Mouse (Mus musculus) MEL (cell line): ENCODE results near the gene Rprd1b. TPM values are rescaled to one million over a fixed set of nuclear protein-coding genes. Genes with fewer than 3 reads are reported as not detected.

Source experiments
- DNase-seq: peaks from one replicate; pipeline ENCODE4 v3.0.0; 2011; ENCODE audit warnings: low read depth, low spot score
- H3K27ac ChIP-seq: 2 replicates; pipeline ENCODE4 v1.5.1; 2012; ENCODE audit warnings: low read depth, mild to moderate bottlenecking, control low read depth, low read length, moderate library complexity; ENCODE audit not compliant: control insufficient read depth
- H3K27me3 ChIP-seq, 2 experiments: fragments of 150-350 bp in 1 of 2; sonication (generic) in 1 of 2; 2 replicates each; pipeline ENCODE4 v1.6.1; 2012; ENCODE audit warnings: low read length in 2 of 2, mild to moderate bottlenecking in 2 of 2, improper control_type of control experiment in 1 of 2, moderate library complexity in 1 of 2; ENCODE audit not compliant: insufficient read depth in 2 of 2, control insufficient read depth in 1 of 2
- H3K36me3 ChIP-seq, 2 experiments: 2 replicates each; pipeline ENCODE4 v1.6.1; 2012 to 2014; ENCODE audit warnings: low read length in 2 of 2, improper control_type of control experiment in 1 of 2, inconsistent platforms in 1 of 2, mild to moderate bottlenecking in 1 of 2; ENCODE audit not compliant: insufficient read depth in 2 of 2, control insufficient read depth in 1 of 2
- H3K4me1 ChIP-seq, 2 experiments: fragments of 150-350 bp in 1 of 2; sonication (generic) in 1 of 2; 2 replicates each; pipeline ENCODE4 v1.6.1; 2012; ENCODE audit warnings: low read length in 2 of 2, improper control_type of control experiment in 1 of 2, mild to moderate bottlenecking in 1 of 2; ENCODE audit not compliant: insufficient read depth in 2 of 2, control insufficient read depth in 1 of 2
- H3K4me3 ChIP-seq, 2 experiments: fragments of 150-350 bp in 1 of 2; sonication (generic) in 1 of 2; 2 replicates each; pipeline ENCODE4 v1.5.1; 2012; ENCODE audit warnings: low read depth in 2 of 2, low read length in 2 of 2, mild to moderate bottlenecking in 2 of 2, moderate library complexity in 2 of 2, control low read depth in 1 of 2, improper control_type of control experiment in 1 of 2; ENCODE audit not compliant: control insufficient read depth in 1 of 2, insufficient read depth in 1 of 2
- H3K79me2 ChIP-seq: 2 replicates; pipeline ENCODE4 v1.6.1; 2012; ENCODE audit warnings: mild to moderate bottlenecking, low read length, moderate library complexity; ENCODE audit not compliant: control insufficient read depth, poor library complexity, insufficient read depth
- H3K9ac ChIP-seq: 2 replicates; pipeline ENCODE4 v1.6.1; 2012; ENCODE audit warnings: low read depth, mild to moderate bottlenecking, control low read depth, low read length, moderate library complexity; ENCODE audit not compliant: control insufficient read depth, poor library complexity, severe bottlenecking
- H3K9me3 ChIP-seq: fragments of 150-350 bp; sonication (generic); replicated peaks from 2 replicates; pipeline ENCODE4 v1.6.1; 2012; ENCODE audit warnings: mild to moderate bottlenecking, low read length, improper control_type of control experiment, moderate library complexity; ENCODE audit not compliant: insufficient read depth
- ELF1 ChIP-seq: IDR thresholded peaks from 2 replicates; pipeline ENCODE4 v1.6.1; 2014; ENCODE audit warnings: low read depth, mild to moderate bottlenecking, inconsistent platforms, low read length, improper control_type of control experiment, moderate library complexity
- GATA1 ChIP-seq: IDR thresholded peaks from 2 replicates; pipeline ENCODE4 v1.6.1; 2011; ENCODE audit warnings: low read depth, low read length, improper control_type of control experiment
- JUND ChIP-seq: IDR thresholded peaks from 2 replicates; pipeline ENCODE4 v1.6.1; 2011; ENCODE audit warnings: low read depth, mild to moderate bottlenecking, improper control_type of control experiment, low read length
- KAT2A ChIP-seq: conservative IDR thresholded peaks from 2 replicates; pipeline ENCODE4 v1.6.1; 2012; ENCODE audit warnings: low read depth, low read length, improper control_type of control experiment, inconsistent platforms
- MAFK ChIP-seq: IDR thresholded peaks from 2 replicates; pipeline ENCODE4 v1.6.1; 2011; ENCODE audit warnings: low read depth, mild to moderate bottlenecking, low read length, improper control_type of control experiment, borderline replicate concordance
- MAX ChIP-seq: IDR thresholded peaks from 2 replicates; pipeline ENCODE4 v1.6.1; 2011; ENCODE audit warnings: low read length, improper control_type of control experiment
- MAZ ChIP-seq: IDR thresholded peaks from 2 replicates; pipeline ENCODE4 v1.6.1; 2012; ENCODE audit warnings: low read depth, mild to moderate bottlenecking, inconsistent platforms, low read length, improper control_type of control experiment
- MYC ChIP-seq: IDR thresholded peaks from 2 replicates; pipeline ENCODE4 v1.6.1; 2011; ENCODE audit warnings: low read depth, mild to moderate bottlenecking, low read length, improper control_type of control experiment, moderate library complexity
- NELFE ChIP-seq: IDR thresholded peaks from 2 replicates; pipeline ENCODE4 v1.6.1; 2011; ENCODE audit warnings: low read depth, low read length, improper control_type of control experiment
- NRF1 ChIP-seq: IDR thresholded peaks from 2 replicates; pipeline ENCODE4 v1.6.1; 2014; ENCODE audit warnings: low read depth, mild to moderate bottlenecking, inconsistent platforms, low read length, improper control_type of control experiment, moderate library complexity; ENCODE audit not compliant: poor library complexity, insufficient read depth, severe bottlenecking
- POLR2A ChIP-seq, 2 experiments: IDR thresholded peaks; 2 replicates each; pipeline ENCODE4 v1.6.1; 2011 to 2012; ENCODE audit warnings: low read length in 2 of 2, mild to moderate bottlenecking in 2 of 2, control low read depth in 1 of 2, improper control_type of control experiment in 1 of 2, low read depth in 1 of 2, moderate library complexity in 1 of 2; ENCODE audit not compliant: control insufficient read depth in 1 of 2, insufficient read depth in 1 of 2, poor library complexity in 1 of 2
- POLR2AphosphoS5 ChIP-seq: IDR thresholded peaks from 2 replicates; pipeline ENCODE4 v1.6.1; 2012; ENCODE audit warnings: low read depth, borderline replicate concordance, mild to moderate bottlenecking, inconsistent platforms, low read length, moderate library complexity, mixed read lengths
- RCOR1 ChIP-seq: IDR thresholded peaks from 2 replicates; pipeline ENCODE4 v1.6.1; 2012; ENCODE audit warnings: low read depth, mild to moderate bottlenecking, inconsistent platforms, low read length, improper control_type of control experiment
- SIN3A ChIP-seq: IDR thresholded peaks from 2 replicates; pipeline ENCODE4 v1.6.1; 2012; ENCODE audit warnings: low read length, improper control_type of control experiment, inconsistent platforms
- SMC3 ChIP-seq: IDR thresholded peaks from 2 replicates; pipeline ENCODE4 v1.6.1; 2011; ENCODE audit warnings: low read depth, low read length, improper control_type of control experiment
- TCF12 ChIP-seq: IDR thresholded peaks from 2 replicates; pipeline ENCODE4 v1.6.1; 2014; ENCODE audit warnings: low read depth, mild to moderate bottlenecking, inconsistent platforms, low read length, improper control_type of control experiment, moderate library complexity
- USF2 ChIP-seq, 2 experiments: IDR thresholded peaks; 2 replicates each; pipeline ENCODE4 v1.6.1; 2011 to 2012; ENCODE audit warnings: improper control_type of control experiment in 2 of 2, low read length in 2 of 2, borderline replicate concordance in 1 of 2, inconsistent platforms in 1 of 2, low read depth in 1 of 2, mild to moderate bottlenecking in 1 of 2; ENCODE audit not compliant: insufficient read depth in 1 of 2
- ZMIZ1 ChIP-seq: IDR thresholded peaks from 2 replicates; pipeline ENCODE4 v1.6.1; 2012; ENCODE audit warnings: low read depth, mild to moderate bottlenecking, inconsistent platforms, low read length, improper control_type of control experiment, moderate library complexity
- ZNF384 ChIP-seq: IDR thresholded peaks from 2 replicates; pipeline ENCODE4 v1.6.1; 2012; ENCODE audit warnings: low read depth, mild to moderate bottlenecking, inconsistent platforms, low read length, improper control_type of control experiment
- polyA plus RNA-seq, 2 experiments: library from polyadenylated mRNA; stranded (reverse) in 1 of 2; unstranded in 1 of 2; fragments of >175 nt in 1 of 2; fragments of >200 nt in 1 of 2; gene quantifications; 2 replicates each; pipeline versions ENCODE4 v1.2.1 to v1.2.4; 2012; ENCODE audit warnings: low replicate concordance in 2 of 2, low read depth in 1 of 2; ENCODE audit not compliant: insufficient read length in 2 of 2, insufficient read depth in 1 of 2, missing spikeins in 1 of 2
- total RNA-seq: library from RNA; depleted of rRNA; stranded (reverse); fragments of 300-350 nt; gene quantifications from 2 replicates; pipeline ENCODE4 v1.2.3, GENCODE M21; 2012

Gene Rprd1b
- total and polyA plus RNA-seq, 3 experiments: 14.2 to 35.1 TPM; not detected in 1

DNA sequence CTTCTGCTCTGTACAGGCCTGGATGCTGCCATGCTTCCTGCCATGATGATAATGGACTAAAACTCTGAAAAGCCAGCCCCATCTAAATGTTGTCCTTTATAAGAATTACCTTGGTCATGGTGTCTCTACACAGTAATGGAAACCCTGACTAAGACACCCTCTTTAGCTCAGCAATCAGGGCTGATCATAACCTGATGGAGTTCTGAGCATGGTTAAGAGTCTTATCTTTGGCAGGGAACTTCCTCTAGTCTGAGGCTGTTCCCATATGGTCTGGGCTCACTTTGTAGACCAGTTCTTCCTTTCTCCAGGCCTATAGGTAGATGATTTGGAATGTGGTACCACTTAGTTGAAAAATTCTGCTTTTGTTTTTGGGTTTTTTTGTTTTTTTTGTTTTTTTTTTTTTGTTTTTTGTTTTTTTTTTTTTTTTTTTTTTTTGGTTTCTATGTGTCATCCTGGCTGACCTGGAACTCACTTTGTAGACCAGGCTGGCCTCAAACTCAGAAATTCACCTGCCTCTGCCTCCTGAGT is 40.2 kb downstream of the Rprd1b start:
- peak; percentile 53 for DNase-seq
- H3K79me2 ChIP-seq: no peaks in the 10 kb centered on the region
- peaks cover 10 to 12% of the 10 kb centered on the region in 2 experiments for H3K36me3 ChIP-seq
- H3K4me1 ChIP-seq: peaks cover 0 to 5% of the 10 kb centered on the region in 2 experiments; a peak in 2 of 4 replicates
- H3K9me3 ChIP-seq: no peaks in the 10 kb centered on the region
- no peak overlapping the region for H3K9ac ChIP-seq
- no peak overlapping the region for H3K4me3 ChIP-seq
- H3K27me3 ChIP-seq: no peaks in the 10 kb centered on the region
- H3K27ac ChIP-seq: no peak overlapping the region
- 0 out of 2 replicates have a peak, but pooled peaks have one; percentile 38 for TF ChIP-seq RCOR1
- no peak for TF ChIP-seq ELF1
- TF ChIP-seq ZNF384: peak; percentile 64
- no peak for TF ChIP-seq SMC3
- no peak for TF ChIP-seq NRF1
- TF ChIP-seq GATA1: peak; percentile 67
- no peak for TF ChIP-seq POLR2AphosphoS5
- no peak for TF ChIP-seq TCF12
- TF ChIP-seq ZMIZ1: no peak
- TF ChIP-seq POLR2A (IDR thresholded peaks at IDR 0.05; ENCODE audit: control insufficient read depth in 1 of 2, insufficient read depth in 1 of 2, low read depth in 1 of 2, low read length in 2 of 2, poor library complexity in 1 of 2): no peak

GRCm38 (mm10) chr2:158070885-158071632 is 42.8 kb downstream of the Rprd1b start:
- H3K36me3 ChIP-seq: peaks cover 7 to 12% of the 10 kb centered on the region in 2 experiments
- no peaks in the 10 kb centered on the region for H3K79me2 ChIP-seq
- no peaks in the 10 kb centered on the region for H3K27me3 ChIP-seq
- H3K9me3 ChIP-seq: no peaks in the 10 kb centered on the region
- no peak for DNase-seq
- no peak for TF ChIP-seq JUND
- no peak for TF ChIP-seq USF2 (IDR thresholded peaks at IDR 0.05; ENCODE audit: borderline replicate concordance in 1 of 2, insufficient read depth in 1 of 2, low read depth in 1 of 2, low read length in 2 of 2)
- no peak for TF ChIP-seq MAZ
- no peak for TF ChIP-seq NELFE
- no peak for TF ChIP-seq SMC3
- no peak for TF ChIP-seq KAT2A
- no peak for TF ChIP-seq ELF1
- TF ChIP-seq MYC: no peak
- no peak for TF ChIP-seq MAFK
- TF ChIP-seq POLR2AphosphoS5: no peak
- no peak for TF ChIP-seq ZNF384
- TF ChIP-seq MAX: no peak
- TF ChIP-seq POLR2A (IDR thresholded peaks at IDR 0.05; ENCODE audit: control insufficient read depth in 1 of 2, insufficient read depth in 1 of 2, low read depth in 1 of 2, low read length in 2 of 2, poor library complexity in 1 of 2): no peak
- TF ChIP-seq SIN3A: no peak
- H3K4me3 ChIP-seq: no peak overlapping the region
- no peak overlapping the region for H3K9ac ChIP-seq
- H3K27ac ChIP-seq: no peak overlapping the region
- peaks cover 0 to 5% of the 10 kb centered on the region in 2 experiments; a peak in 2 of 4 replicates for H3K4me1 ChIP-seq
